20 mouse cellular contexts compared by ENCODE assay signal in genomic region chr17:31623101-31623500, GRCm38 (mm10). TPM values are rescaled to one million over a fixed set of nuclear protein-coding genes. Genes with fewer than 3 reads are reported as not detected.
"Had no signal": no experiment of that assay in that cellular context is flagged by ENCODE, and none has a peak within 500 bp of the region (broad histone marks: within the 10 kb centered on the region; RNA-seq: fewer than 3 reads in every experiment).

No protein-coding gene starts in this region.

- H3K27me3 ChIP-seq: neural tube, embryonic 13.5 days; neural tube, embryonic 15.5 days; stomach, embryonic 15.5 days had no signal

- DNase-seq: retina, postnatal 1 day; right cerebral cortex, adult 18-20 months; right cerebral cortex, postnatal 14 days; right cerebral cortex, postnatal 25 days; right cerebral cortex, postnatal 4 days; spleen, adult 18-20 months; thymus, adult 18-20 months; thymus, adult 2 months; thymus, postnatal 14 days; thymus, postnatal 25 days; thymus, postnatal 36 days; thymus, postnatal 4 days had no signal

- H3K4me2 ChIP-seq: neural tube, embryonic 13.5 days; neural tube, embryonic 15.5 days; stomach, embryonic 15.5 days had no signal

- H3K4me1 ChIP-seq: neural tube, embryonic 13.5 days; neural tube, embryonic 15.5 days; stomach, embryonic 15.5 days had no signal

- H3K4me3 ChIP-seq: neural tube, embryonic 13.5 days; neural tube, embryonic 15.5 days; stomach, embryonic 15.5 days had no signal

- H3K9me3 ChIP-seq: neural tube, embryonic 13.5 days; stomach, embryonic 15.5 days had no signal

- H3K27ac ChIP-seq: neural tube, embryonic 13.5 days; neural tube, embryonic 15.5 days; stomach, embryonic 15.5 days; stomach, postnatal 0 days had no signal

- H3K9ac ChIP-seq: neural tube, embryonic 13.5 days; neural tube, embryonic 15.5 days; stomach, embryonic 15.5 days had no signal

- H3K36me3 ChIP-seq: neural tube, embryonic 13.5 days; neural tube, embryonic 15.5 days; stomach, embryonic 15.5 days had no signal

RNA-seq across cellular contexts. Expression of gene Cryaa, which starts 54.5 kb away (rescaled TPM):
- polyA plus RNA-seq: neural tube, embryonic 13.5 days; small intestine, adult 2 months; stomach, embryonic 14.5 days; testis, adult 2 months; urinary bladder, adult 2 months had no signal
